Comparison of ENCODE assay signal across 16 mouse cellular contexts in genomic region chr5:52533705-52534104, GRCm38 (mm10). TPM values are rescaled to one million over a fixed set of nuclear protein-coding genes. Genes with fewer than 3 reads are reported as not detected.
DNase-seq lines count a peak whose midpoint lies in the region; ATAC-seq and TF ChIP-seq lines count a peak whose summit lies in the region.
"Had no signal": no experiment of that assay in that cellular context is flagged by ENCODE, and none has a peak within 500 bp of the region (broad histone marks: within the 10 kb centered on the region; RNA-seq: fewer than 3 reads in every experiment).

No protein-coding gene starts in this region.

- no peaks in the 10 kb centered on the region for H3K9me3 ChIP-seq in forebrain, embryonic 16.5 days (ENCODE audit: control insufficient read depth, low read length)
- H3K9me3 ChIP-seq in forebrain, embryonic 11.5 days (ENCODE audit: control insufficient read depth, low read length), result no peaks in the 10 kb centered on the region
- H3K9me3 ChIP-seq in kidney, embryonic 15.5 days (replicated peaks), result no peaks in the 10 kb centered on the region
- no peaks in the 10 kb centered on the region for H3K9me3 ChIP-seq in lung, postnatal 0 days (ENCODE audit: low read length)
- no peaks in the 10 kb centered on the region for H3K9me3 ChIP-seq in intestine, embryonic 16.5 days (ENCODE audit: control insufficient read depth, low read length)
- H3K9me3 ChIP-seq: forebrain, embryonic 13.5 days had no signal

- no peak for TF ChIP-seq EP300 in lung, postnatal 0 days (IDR thresholded peaks at IDR 0.05)

- no peak overlapping the region for H3K9ac ChIP-seq in forebrain, embryonic 16.5 days (replicated peaks; ENCODE audit: low read depth, low read length)
- H3K9ac ChIP-seq in forebrain, embryonic 11.5 days (ENCODE audit: low read length), result no peak overlapping the region
- no peak overlapping the region for H3K9ac ChIP-seq in kidney, embryonic 15.5 days
- H3K9ac ChIP-seq in lung, postnatal 0 days (replicated peaks; ENCODE audit: low read depth), result no peak overlapping the region
- H3K9ac ChIP-seq in intestine, embryonic 16.5 days (ENCODE audit: low read depth, low read length), result no peak overlapping the region
- H3K9ac ChIP-seq: forebrain, embryonic 13.5 days; hindbrain, embryonic 14.5 days had no signal

- TF ChIP-seq CTCF in lung, postnatal 0 days (IDR thresholded peaks at IDR 0.05), result no peak

- H3K4me1 ChIP-seq in forebrain, embryonic 16.5 days (replicated peaks; ENCODE audit: control insufficient read depth, insufficient read depth, low read length), result no peaks in the 10 kb centered on the region
- no peaks in the 10 kb centered on the region for H3K4me1 ChIP-seq in forebrain, embryonic 11.5 days (replicated peaks; ENCODE audit: control insufficient read depth, insufficient read depth, low read length)
- peaks cover 32% of the 10 kb centered on the region for H3K4me1 ChIP-seq in kidney, embryonic 15.5 days
- no peaks in the 10 kb centered on the region for H3K4me1 ChIP-seq in lung, postnatal 0 days (ENCODE audit: insufficient read depth, low read depth, low read length)
- peaks cover 32% of the 10 kb centered on the region for H3K4me1 ChIP-seq in intestine, embryonic 16.5 days (ENCODE audit: control insufficient read depth, insufficient read depth, low read length)

- no peaks in the 10 kb centered on the region for H3K27me3 ChIP-seq in forebrain, embryonic 16.5 days (replicated peaks; ENCODE audit: control insufficient read depth, insufficient read depth, low read length)
- no peaks in the 10 kb centered on the region for H3K27me3 ChIP-seq in forebrain, embryonic 11.5 days (ENCODE audit: control insufficient read depth, insufficient read depth, low read length)
- H3K27me3 ChIP-seq in kidney, embryonic 15.5 days, result no peaks in the 10 kb centered on the region
- no peaks in the 10 kb centered on the region for H3K27me3 ChIP-seq in lung, postnatal 0 days (replicated peaks; ENCODE audit: insufficient read depth, low read length)
- no peaks in the 10 kb centered on the region for H3K27me3 ChIP-seq in intestine, embryonic 16.5 days (replicated peaks; ENCODE audit: control insufficient read depth, insufficient read depth, low read length)
- H3K27me3 ChIP-seq: forebrain, embryonic 13.5 days had no signal

- no peak for DNase-seq in forebrain, embryonic 11.5 days (ENCODE audit: low spot score)
- peak; percentile 38 for DNase-seq in kidney, adult 18-20 months
- no peak for DNase-seq in lung, postnatal 0 days (ENCODE audit: low spot score)
- no peak for DNase-seq in lung, adult 18-20 months
- DNase-seq in B cell, adult 2 months, result no peak
- DNase-seq: cerebellum, adult 11 months; cerebellum, postnatal 36 days; gastrocnemius, adult 2 months; heart, adult 18-20 months; heart, postnatal 14 days; thymus, postnatal 14 days had no signal

- no peak overlapping the region for H3K4me3 ChIP-seq in forebrain, embryonic 16.5 days (replicated peaks; ENCODE audit: low read length)
- H3K4me3 ChIP-seq in forebrain, embryonic 11.5 days (ENCODE audit: low read depth, low read length), result no peak overlapping the region
- H3K4me3 ChIP-seq in kidney, embryonic 15.5 days (replicated peaks), result no peak overlapping the region
- no peak overlapping the region for H3K4me3 ChIP-seq in lung, postnatal 0 days (ENCODE audit: low read depth, low read length)
- no peak overlapping the region for H3K4me3 ChIP-seq in intestine, embryonic 16.5 days (ENCODE audit: low read length)
- H3K4me3 ChIP-seq: forebrain, embryonic 13.5 days; gastrocnemius, adult 2 months had no signal

- H3K27ac ChIP-seq in forebrain, embryonic 16.5 days (ENCODE audit: low read length), result no peak overlapping the region
- H3K27ac ChIP-seq in forebrain, embryonic 11.5 days (ENCODE audit: low read depth, low read length), result no peak overlapping the region
- H3K27ac ChIP-seq in kidney, embryonic 15.5 days, result no peak overlapping the region
- H3K27ac ChIP-seq in lung, postnatal 0 days (ENCODE audit: low read length), result no peak overlapping the region
- peak overlapping the region; percentile 34; the same call in 1 of the 2 replicates for H3K27ac ChIP-seq in intestine, embryonic 16.5 days (ENCODE audit: low read length)
- H3K27ac ChIP-seq: forebrain, embryonic 13.5 days; gastrocnemius, adult 2 months; hindbrain, embryonic 14.5 days had no signal

- no peak overlapping the region for H3K4me2 ChIP-seq in forebrain, embryonic 16.5 days (ENCODE audit: low read length)
- no peak overlapping the region for H3K4me2 ChIP-seq in forebrain, embryonic 11.5 days (ENCODE audit: low read depth, low read length, severe bottlenecking)
- H3K4me2 ChIP-seq in kidney, embryonic 15.5 days, result no peak overlapping the region
- H3K4me2 ChIP-seq in lung, postnatal 0 days (replicated peaks; ENCODE audit: low read depth, low read length), result no peak overlapping the region
- H3K4me2 ChIP-seq in intestine, embryonic 16.5 days (ENCODE audit: low read depth, low read length), result no peak overlapping the region
- H3K4me2 ChIP-seq: forebrain, embryonic 13.5 days; hindbrain, embryonic 14.5 days had no signal

- ATAC-seq in forebrain, embryonic 16.5 days, result 0 out of 2 replicates have a peak, but pooled peaks have one; percentile 24
- ATAC-seq in forebrain, embryonic 11.5 days (replicated peaks; ENCODE audit: low FRiP score), result no peak
- ATAC-seq in kidney, embryonic 15.5 days (replicated peaks; ENCODE audit: low FRiP score), result no peak
- peak; percentile 50; the same call in 1 of the 2 replicates for ATAC-seq in lung, postnatal 0 days
- no peak for ATAC-seq in intestine, embryonic 16.5 days
- ATAC-seq: forebrain, embryonic 13.5 days had no signal

- H3K36me3 ChIP-seq in forebrain, embryonic 16.5 days (ENCODE audit: control insufficient read depth, insufficient read depth), result no peaks in the 10 kb centered on the region
- no peaks in the 10 kb centered on the region for H3K36me3 ChIP-seq in forebrain, embryonic 11.5 days (ENCODE audit: control insufficient read depth, insufficient read depth, low read length)
- 0 out of 2 replicates have a peak, but pooled peaks cover 3% of the 10 kb centered on the region for H3K36me3 ChIP-seq in kidney, embryonic 15.5 days
- H3K36me3 ChIP-seq in lung, postnatal 0 days (ENCODE audit: insufficient read depth, low read length), result no peaks in the 10 kb centered on the region
- 0 out of 2 replicates have a peak, but pooled peaks cover 2% of the 10 kb centered on the region for H3K36me3 ChIP-seq in intestine, embryonic 16.5 days (ENCODE audit: control insufficient read depth, insufficient read depth, low read length)

- 78% methylated on average over 9 of the region's 9 CpGs for WGBS in forebrain, embryonic 16.5 days
- WGBS in forebrain, embryonic 11.5 days, result 85% methylated on average over 9 of the region's 9 CpGs
- WGBS in kidney, embryonic 15.5 days, result 86% methylated on average over 9 of the region's 9 CpGs
- 72% methylated on average over 9 of the region's 9 CpGs for WGBS in lung, postnatal 0 days
- WGBS in intestine, embryonic 16.5 days, result 84% methylated on average over 9 of the region's 9 CpGs

RNA-seq across cellular contexts. Expression of gene Lgi2, which starts 32.6 kb away (rescaled TPM):
- 2.0 and 2.7 TPM in 2 replicates for polyA plus RNA-seq in forebrain, embryonic 16.5 days (2015; fragmentation: Nextera tagmentation; extraction: Ambion mirVana)
- 0.80 and 0.88 TPM in 2 replicates for polyA plus RNA-seq in forebrain, embryonic 11.5 days (2014; fragmentation: Nextera tagmentation; extraction: Ambion mirVana)
- polyA plus RNA-seq in kidney, embryonic 15.5 days (2015; fragmentation: Nextera tagmentation; extraction: Ambion mirVana), result 3.5 and 4.6 TPM in 2 replicates
- 2.0 and 2.1 TPM in 2 replicates for polyA plus RNA-seq in lung, postnatal 0 days (2015; fragmentation: Nextera tagmentation; extraction: Ambion mirVana)
- 2.9 and 4.1 TPM in 2 replicates for polyA plus RNA-seq in intestine, embryonic 16.5 days (2015; fragmentation: Nextera tagmentation; extraction: Ambion mirVana)

Comparison
In these comparisons a context has a peak if more than half of its experiments do, and no peak if none do; other contexts are left out.
1. ATAC-seq: peak in forebrain, embryonic 16.5 days (single experiment) and lung, postnatal 0 days (single experiment); none in forebrain, embryonic 11.5 days (single experiment), kidney, embryonic 15.5 days (single experiment) and intestine, embryonic 16.5 days (single experiment).